Mouse (Mus musculus) heart, adult 8-10 months (tissue): Measurements from ENCODE around the gene R3hdm4. TPM values are rescaled to one million over a fixed set of nuclear protein-coding genes. Genes with fewer than 3 reads are reported as not detected.
A peak's percentile ranks its signal among the peaks of the same experiment; 100 is the strongest.

Source experiments
- DNase-seq: peaks from one replicate; pipeline ENCODE4 v3.0.0; 2022; ENCODE audit warnings: low spot score
- total RNA-seq, 4 experiments: library from RNA; stranded (reverse); gene quantifications; 2 replicates each; pipeline ENCODE4 v1.2.4; 2022

Gene R3hdm4
- total RNA-seq, 4 experiments from 2014 or later, result 75.2 to 85.9 (median 81.0) TPM

DNA sequence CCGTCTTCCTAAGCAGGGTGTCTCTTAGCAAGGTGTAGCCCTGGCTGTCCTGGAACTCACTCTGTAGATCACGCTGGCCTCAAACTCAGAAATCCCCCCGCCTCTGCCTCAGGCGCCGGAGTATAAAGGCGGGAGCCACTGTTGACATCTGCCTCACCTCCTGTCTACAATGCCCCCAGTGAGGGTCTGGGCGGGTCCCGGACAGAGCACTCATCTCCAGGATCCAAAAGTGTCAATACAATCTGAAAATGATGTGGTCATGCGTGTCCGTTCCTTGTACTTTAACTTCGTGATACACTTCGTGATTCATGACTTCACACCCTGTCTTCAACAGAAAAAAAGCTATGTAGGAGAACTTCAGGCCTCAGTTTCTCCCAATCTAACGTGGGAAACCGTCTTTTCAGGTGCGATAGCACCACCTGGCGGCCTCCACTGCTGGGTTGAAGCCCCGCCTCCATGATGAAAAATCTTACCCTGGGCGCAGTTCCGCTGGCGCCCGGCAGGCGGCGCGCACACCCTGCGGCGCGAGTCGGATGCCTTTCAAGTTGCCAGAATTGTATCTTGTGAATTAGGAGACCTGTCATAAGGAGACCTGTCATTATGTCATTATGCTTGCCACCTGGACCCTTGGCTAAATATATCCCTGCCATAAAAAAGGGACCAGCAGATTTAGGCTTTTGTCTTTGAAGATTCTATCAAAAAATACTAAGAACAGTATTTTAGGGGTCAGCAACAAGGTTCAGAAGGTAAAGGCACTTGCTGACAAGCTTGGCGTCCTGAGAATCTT, 4.2 kb upstream of the R3hdm4 start:
- peak; percentile 96 for DNase-seq

DNA sequence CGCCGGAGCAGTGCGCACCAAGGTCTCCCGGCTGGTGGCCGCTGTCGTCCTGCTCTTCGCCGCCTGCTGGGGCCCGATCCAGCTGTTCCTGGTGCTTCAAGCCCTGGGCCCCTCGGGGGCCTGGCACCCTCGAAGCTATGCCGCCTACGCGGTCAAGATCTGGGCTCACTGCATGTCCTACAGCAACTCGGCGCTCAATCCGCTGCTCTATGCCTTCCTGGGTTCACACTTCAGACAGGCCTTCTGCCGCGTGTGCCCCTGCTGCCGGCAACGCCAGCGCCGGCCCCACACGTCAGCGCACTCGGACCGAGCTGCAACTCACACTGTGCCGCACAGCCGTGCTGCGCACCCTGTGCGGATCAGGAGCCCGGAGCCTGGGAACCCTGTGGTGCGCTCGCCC, 564 bp upstream of the R3hdm4 start:
- DNase-seq, result no peak

DNA sequence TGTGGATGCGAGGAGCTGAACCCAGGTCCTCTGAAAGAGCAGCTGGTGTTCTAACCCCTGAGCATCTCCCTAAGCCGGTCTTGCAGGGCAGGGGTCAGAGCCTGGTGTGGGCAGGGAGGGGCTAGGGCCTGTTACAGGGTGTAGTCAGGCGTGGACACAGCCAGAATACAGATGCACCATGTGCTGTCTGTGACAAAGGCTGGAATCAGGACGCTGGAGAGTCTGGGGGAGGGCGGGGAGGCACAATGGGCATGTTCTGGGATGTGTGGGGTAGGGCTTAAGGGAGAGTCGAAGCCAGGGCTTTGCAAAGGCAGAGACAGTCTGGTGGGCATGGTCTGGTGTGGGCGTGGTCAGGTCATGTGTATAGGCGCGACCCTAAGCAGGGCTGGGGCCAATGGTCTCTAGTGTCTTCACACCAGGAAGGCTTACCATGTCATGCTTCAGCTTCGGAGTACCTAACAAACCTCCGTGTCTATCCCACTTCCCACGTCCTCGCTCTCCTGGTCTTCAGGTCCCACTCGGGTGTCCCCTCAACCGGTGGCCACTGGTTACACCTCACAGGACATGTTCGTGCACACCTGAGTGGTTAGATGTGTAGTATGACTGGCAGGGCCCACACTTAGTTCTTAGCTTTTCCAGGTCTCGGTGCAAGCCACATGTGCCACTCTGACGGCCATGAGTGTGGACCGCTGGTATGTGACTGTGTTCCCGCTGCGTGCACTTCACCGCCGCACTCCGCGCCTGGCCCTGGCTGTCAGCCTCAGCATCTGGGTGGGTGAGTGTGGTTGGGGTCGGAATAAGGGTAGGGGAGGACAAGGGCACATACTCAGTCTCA, 735 bp downstream of the R3hdm4 start:
- no peak for DNase-seq

DNA sequence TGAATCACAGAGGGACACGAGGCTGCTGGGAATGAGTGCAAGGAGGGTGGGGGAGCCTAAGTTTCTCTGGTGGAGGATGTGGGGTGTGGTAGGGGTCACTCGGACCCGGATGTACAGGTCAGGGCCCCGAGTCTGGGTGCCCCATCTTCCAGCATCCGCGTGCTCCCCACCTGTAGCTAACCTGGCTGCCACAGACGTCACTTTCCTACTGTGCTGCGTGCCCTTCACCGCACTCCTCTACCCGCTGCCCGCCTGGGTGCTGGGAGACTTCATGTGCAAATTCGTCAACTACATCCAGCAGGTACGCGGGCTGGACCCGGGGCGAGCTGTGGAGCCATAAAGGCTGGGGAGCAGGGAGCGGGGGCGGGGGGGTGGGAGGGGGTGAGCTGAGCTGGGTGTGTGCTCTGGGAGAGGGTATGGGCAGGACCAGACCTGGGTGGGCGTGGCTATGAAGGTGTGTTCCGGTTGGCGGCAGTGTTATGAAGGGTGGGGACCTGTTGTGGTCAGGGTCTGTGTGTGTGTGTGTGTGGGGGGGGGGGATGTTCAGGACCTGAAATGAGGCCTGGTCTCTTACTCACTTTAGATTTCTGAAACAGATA, 1.7 kb downstream of the R3hdm4 start:
- no peak for DNase-seq

DNA sequence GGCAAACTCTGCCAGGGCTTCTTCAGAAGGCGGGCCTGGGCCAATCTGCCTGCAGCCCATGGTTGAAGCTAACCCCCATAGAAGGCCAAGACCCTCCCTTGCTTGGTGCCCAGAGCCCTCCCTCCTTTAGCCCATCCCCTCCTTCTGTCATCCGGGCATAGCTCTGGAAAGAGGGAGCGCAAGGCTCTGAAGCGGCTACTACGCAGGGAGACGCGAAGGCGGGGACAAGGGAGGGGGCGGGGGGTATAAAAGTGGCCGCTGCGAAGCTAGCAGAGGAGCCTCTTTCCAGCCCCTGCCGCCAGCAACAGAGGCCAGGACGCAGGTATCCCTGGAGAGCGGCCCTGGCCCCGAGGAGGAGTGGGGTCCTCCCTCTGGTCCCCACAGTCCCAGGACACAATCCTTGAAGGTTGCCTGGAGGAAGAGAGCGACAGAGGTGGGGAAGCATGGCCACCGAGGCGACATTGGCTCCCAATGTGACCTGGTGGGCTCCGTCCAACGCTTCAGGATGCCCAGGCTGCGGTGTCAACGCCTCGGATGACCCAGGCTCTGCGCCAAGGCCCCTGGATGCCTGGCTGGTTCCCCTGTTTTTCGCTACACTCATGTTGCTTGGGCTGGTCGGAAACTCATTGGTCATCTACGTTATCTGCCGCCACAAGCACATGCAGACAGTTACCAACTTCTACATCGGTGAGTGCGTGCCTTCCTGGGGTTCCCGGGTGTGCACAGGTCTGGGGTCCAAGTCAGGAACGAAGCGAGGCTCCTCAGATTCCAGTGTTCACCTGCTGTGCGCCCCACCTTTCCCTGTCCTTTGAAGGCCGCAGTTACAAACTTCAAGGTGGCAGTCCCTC, 2.6 kb downstream of the R3hdm4 start:
- no peak for DNase-seq

GRCm38 (mm10) chr10:79917532-79918100, 3.4 kb downstream of the R3hdm4 start:
- DNase-seq, result no peak

DNA sequence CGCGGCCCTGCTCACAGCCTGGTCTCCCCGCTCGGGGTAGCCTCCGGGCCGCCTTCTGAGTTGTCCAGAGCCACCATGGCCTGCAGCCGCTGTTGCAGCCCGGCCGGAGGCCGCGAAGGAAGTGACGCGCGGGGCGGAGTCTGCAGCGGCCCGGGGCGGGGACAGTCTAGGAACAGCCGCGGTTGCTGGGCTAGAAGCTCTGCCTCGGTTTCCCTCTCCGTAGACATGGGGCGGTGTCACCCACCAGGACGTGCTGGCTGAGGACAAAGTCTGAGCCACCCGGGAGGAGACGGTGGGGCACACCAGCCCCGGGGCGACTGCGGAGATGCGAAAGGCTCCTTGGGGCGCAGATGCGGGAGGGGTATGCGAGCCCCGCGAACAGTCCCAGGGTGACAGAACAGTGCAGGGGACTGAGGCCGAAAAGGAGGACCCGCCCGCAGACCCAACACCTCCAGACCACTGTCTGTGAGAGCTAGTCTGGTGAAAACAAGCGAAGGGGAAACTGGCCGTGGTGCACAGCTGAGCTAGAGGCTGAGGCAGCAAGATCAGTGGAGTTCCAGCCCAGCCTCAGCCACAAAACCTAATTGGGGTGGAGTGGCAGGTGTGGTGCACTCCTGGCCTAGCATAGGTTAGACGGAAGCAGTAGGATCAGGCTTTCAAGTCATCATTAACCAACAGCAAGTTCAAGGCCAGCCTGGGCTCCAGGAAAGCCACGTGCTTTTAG, 4.0 kb downstream of the R3hdm4 start, which contains the start of gene Kiss1r:
Gene Kiss1r, plus strand, starts transcription at position 164 of the 724 bp plus-strand sequence.
- peak; percentile 87 for DNase-seq

DNA sequence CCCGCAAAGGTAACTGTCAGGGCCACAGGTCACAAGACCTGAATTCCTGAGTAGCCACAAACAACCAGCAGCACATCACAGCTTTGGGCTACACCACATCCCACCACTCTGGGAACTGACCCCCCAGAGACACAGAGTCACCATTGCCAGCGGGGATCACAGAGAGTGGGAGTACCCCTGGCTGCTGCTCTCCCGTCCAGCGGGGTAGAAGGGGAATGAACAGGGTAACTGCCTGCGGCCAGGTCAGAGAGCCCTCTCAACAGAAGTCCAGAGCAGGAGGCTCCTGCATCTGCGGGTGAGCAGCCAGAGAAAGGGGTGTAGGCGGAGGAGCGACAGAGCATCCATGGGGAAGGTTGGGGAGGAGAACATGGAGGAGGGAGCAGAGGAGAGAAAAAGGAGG, 4.9 kb downstream of the R3hdm4 start:
- DNase-seq, result no peak

- DNase-seq, result no peak
These were observed 5.9 kb downstream of the R3hdm4 start for GRCm38 (mm10) chr10:79914948-79915596.

DNA sequence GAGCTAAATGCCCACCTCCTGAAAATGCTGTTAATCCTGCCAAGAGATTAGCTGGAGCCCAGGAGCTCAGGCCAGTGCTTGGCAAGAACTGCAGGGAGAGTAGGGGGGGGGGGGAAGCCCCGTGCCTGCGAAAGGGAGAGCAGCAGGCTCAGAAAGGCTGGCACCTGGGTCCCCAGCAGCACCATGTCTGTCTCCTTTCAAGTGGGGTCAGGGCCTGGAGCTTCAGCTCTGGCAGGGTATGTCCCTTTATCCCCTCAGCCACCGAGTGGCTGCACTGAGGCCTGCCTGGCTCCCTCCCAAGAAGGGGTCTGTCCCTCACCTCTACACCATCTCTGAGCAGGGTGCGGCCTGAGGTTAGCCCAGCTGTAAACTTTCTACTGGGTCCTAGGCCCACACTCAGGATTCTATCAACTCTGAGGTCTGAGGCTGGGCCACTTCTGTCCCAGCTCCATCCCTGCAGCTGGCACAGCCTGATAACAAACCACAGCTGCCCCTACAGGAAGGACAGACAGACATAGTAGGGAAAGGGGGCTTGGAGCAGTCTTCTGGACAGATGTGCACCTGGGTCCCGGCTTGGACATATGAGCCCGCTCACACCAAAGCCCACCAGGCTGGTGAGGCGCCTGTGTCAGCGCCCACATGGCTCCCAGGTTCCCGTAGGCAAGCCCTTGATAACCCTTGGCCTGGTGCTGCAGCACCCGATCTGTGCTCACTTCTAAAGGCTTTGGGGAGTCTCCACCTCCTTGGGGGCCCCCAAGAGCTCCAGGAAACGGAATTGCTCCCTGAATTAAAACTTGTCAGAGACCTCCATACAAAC, 6.7 kb downstream of the R3hdm4 start:
- no peak for DNase-seq

- DNase-seq, result no peak
These were observed 8.6 kb downstream of the R3hdm4 start for GRCm38 (mm10) chr10:79912412-79912811.

GRCm38 (mm10) chr10:79910556-79910955, 10.5 kb downstream of the R3hdm4 start, which contains the start of gene Gm26602:
Gm26602 (plus strand) TSS chr10:79910856.
- DNase-seq, result no peak

DNA sequence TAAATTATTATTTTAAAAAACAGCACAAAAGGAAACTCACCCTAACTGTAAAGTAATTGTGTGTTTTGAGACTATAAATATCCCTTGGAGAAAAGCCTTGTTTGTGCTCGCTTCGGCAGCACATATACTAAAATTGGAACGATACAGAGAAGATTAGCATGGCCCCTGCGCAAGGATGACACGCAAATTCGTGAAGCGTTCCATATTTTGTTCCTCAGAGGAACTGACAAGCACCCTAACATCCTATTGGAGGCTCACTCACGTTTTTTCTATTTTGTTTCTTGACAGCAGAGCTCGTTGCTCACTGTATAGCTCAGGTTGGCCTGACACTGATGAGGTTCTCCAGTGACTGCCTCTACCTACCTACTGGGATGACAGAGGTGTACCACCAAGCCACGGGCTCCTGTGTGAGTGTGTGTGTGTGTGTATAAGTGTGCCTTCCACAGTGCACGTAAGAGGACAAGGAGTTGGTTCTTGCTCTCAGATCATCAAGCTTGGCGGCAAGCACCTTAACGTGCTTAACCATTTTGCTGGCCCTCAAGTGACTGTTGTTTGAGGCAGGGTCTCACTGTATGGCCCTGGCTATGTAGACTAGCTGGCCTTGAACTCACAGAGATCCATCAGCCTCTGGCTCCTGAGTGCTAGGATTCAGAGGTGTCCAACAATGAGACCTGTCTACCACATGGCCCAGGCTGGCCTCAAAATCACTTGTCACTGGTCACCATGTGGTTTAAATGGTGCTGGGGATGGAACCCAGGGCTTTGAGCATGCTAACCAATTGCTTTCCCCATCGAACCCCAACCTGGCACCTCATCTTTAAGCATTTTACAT, 11.7 kb downstream of the R3hdm4 start:
- no peak for DNase-seq

DNA sequence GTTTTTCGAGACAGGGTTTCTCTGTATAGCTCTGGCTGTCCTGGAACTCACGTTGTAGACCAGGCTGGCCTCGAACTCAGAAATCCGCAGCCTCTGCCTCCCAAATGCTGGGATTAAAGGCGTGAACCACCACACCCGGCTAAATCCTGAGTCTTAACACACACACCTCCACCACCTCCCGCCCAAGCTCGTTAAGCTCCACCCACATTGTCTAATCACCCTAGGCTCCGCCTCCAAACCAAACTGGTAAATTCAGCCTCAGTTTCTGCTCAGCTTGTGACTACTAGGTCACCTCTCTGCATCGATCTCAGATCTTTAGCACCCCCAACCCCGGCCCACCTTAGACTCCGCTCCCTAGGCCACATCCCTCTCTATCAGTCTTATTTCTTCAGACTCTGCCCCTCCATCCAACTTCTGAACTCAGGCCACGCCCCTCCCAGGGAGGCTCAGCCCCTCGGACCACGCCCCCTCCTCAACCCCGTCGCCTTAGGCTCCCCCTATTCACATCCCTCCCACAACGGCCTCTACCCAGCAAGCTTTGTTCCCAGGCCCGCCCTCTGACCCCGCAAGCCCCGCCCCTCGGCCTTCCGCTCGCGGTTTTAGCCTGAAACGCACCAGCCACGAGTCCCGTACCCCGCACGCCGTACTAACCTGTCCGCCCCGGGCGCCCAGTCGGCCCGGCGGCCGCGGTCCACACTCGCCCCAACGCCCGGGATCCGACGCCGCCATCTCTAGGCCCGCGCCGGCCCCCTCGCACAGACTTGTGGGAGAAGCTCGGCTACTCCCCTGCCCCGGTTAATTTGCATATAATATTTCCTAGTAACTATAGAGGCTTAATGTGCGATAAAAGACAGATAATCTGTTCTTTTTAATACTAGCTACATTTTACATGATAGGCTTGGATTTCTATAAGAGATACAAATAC, 12.6 kb downstream of the R3hdm4 start, which contains the start of gene Med16:
Gene Med16, minus strand, starts transcription at position 757 of the 925 bp plus-strand sequence.
- DNase-seq, result peak; percentile 95

DNA sequence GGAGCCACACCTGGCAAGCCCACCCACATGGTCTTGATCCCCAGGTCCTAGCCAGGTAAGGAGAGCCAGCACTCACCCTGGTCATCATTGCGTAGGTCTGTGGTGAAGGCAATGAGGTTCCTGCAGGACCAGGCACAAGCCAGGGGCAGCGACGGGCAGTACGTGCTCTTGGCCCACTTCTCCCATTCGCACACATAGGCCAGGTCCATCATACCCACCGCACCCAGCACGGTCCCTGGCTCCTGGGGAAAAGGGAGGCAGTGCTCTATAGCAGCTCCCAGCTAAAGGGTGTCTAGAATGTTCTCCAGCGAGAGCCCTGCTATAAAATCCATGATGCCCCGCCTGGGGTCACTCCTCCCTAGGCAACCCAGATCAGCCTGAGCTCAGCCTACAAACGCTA, 13.6 kb downstream of the R3hdm4 start:
- no peak for DNase-seq

GRCm38 (mm10) chr10:79906712-79907111, 14.3 kb downstream of the R3hdm4 start:
- no peak for DNase-seq

DNA sequence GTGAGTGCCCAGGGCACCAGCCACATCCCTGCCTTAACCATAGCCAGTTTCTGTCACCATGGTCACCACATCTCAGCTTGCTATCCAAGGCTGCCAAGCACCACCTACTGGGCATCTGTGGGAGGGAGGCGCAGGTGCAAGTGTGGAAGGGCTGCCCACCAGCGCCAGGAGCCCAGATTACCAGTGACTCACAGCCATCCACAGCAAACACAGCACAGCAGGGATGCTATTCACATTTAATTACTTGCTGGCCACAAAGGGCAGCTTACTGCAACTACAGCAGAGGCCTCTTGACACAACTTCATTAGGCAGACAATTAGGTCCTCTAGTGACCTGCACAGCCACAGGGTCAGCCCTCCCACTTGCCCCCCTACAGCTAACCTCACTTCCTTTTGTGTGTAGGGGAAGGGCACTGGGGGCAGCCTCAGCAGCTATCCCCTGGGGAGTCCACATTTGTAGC, 20.0 kb downstream of the R3hdm4 start:
- DNase-seq, result no peak
